Mouse (Mus musculus) ES-Bruce4 (cell line): ENCODE data around the gene Erg.

Experiments
- CTCF ChIP-seq: IDR thresholded peaks from one replicate; pipeline ENCODE4 v1.8.1; 2011; ENCODE audit warnings: low read depth, low read length
- EP300 ChIP-seq: IDR thresholded peaks from 2 replicates; pipeline ENCODE4 v1.6.1; 2011; ENCODE audit warnings: low read depth, low read length; ENCODE audit not compliant: insufficient read depth

DNA sequence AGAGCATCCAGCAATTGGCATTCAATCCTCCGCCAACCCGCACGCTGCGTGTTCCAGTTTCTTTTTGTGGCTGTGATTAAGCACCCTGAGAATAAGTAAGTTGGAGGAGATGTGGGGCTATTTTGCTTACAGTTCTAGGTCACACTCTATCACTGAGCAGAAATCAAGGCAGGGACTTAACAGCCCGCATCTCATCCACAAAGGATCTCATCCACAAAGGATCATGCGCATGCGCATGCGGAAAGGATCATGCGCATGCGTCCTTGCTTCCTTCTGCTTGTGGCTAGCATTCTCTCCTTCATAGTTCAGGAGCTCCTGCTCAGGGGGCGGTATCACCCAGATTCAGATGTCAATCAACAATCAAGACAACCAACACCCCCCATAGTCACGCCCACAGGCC, 42.9 kb downstream of the Erg start:
- TF ChIP-seq EP300: peak; percentile 49; the same call in 1 of the 2 replicates
- TF ChIP-seq CTCF: no peak
